Mouse (Mus musculus) mouse trophoblast stem cell (cell line): ENCODE measurements around the gene Kdm5a.

Experiments
- in situ Hi-C, 2 experiments: fragments of 300-500 bp; cut with MseI, MboI; formaldehyde crosslinking; loops; 2 replicates in 1 of 2; 3 replicates in 1 of 2; pipeline ENCODE4 v1.15.1; 2025

The Kdm5a gene

GRCm38 (mm10) chr6:120363688-120364522 lies at the start of gene Kdm5a, which contains the start of gene Ccdc77:
TSS of gene Kdm5a (plus strand) at chr6:120364124.
TSS of gene Ccdc77 (minus strand) at chr6:120364374.
- in situ Hi-C loops, result no loop called here

GRCm38 (mm10) chr6:120318303-120318940 lies 45.5 kb upstream of the Kdm5a start:
- in situ Hi-C loops, result no loop called here

GRCm38 (mm10) chr6:120319129-120319528 lies 44.8 kb upstream of the Kdm5a start:
- in situ Hi-C loops, result no loop called here

- in situ Hi-C loops, result no loop called here
Measured at GRCm38 (mm10) chr6:120320369-120320768, 43.6 kb upstream of the Kdm5a start.

GRCm38 (mm10) chr6:120324295-120324927 lies 39.5 kb upstream of the Kdm5a start:
- in situ Hi-C loops, result no loop called here

- in situ Hi-C loops, result no loop called here
Measured at GRCm38 (mm10) chr6:120332351-120332750, 31.6 kb upstream of the Kdm5a start.

GRCm38 (mm10) chr6:120343992-120344391 lies 19.9 kb upstream of the Kdm5a start:
- in situ Hi-C loops, result no loop called here

- in situ Hi-C loops, result no loop called here
Measured at GRCm38 (mm10) chr6:120349018-120349417, 14.9 kb upstream of the Kdm5a start.

GRCm38 (mm10) chr6:120356478-120356877 lies 7.4 kb upstream of the Kdm5a start:
- in situ Hi-C loops, result no loop called here

GRCm38 (mm10) chr6:120356951-120357945 lies 6.7 kb upstream of the Kdm5a start:
- in situ Hi-C loops, result no loop called here

- in situ Hi-C loops, result no loop called here
Measured at GRCm38 (mm10) chr6:120362124-120362523, 1.8 kb upstream of the Kdm5a start.

GRCm38 (mm10) chr6:120362774-120363687 lies 893 bp upstream of the Kdm5a start:
- in situ Hi-C loops, result no loop called here

GRCm38 (mm10) chr6:120364523-120364905 lies 590 bp downstream of the Kdm5a start:
- in situ Hi-C loops, result no loop called here

GRCm38 (mm10) chr6:120365051-120365450 lies 1.1 kb downstream of the Kdm5a start:
- in situ Hi-C loops, result no loop called here

- in situ Hi-C loops, result no loop called here
Measured at GRCm38 (mm10) chr6:120376736-120377135, 12.8 kb downstream of the Kdm5a start.

GRCm38 (mm10) chr6:120390054-120390453 lies 26.1 kb downstream of the Kdm5a start:
- in situ Hi-C loops, result no loop called here

- in situ Hi-C loops, result no loop called here
Measured at GRCm38 (mm10) chr6:120392811-120393210, 28.9 kb downstream of the Kdm5a start.

- in situ Hi-C loops, result no loop called here
Measured at GRCm38 (mm10) chr6:120395622-120396345, 31.9 kb downstream of the Kdm5a start.

GRCm38 (mm10) chr6:120403936-120404335 lies 40.0 kb downstream of the Kdm5a start:
- in situ Hi-C loops, result no loop called here

- in situ Hi-C loops, result no loop called here
Measured at GRCm38 (mm10) chr6:120438161-120438560, 74.2 kb downstream of the Kdm5a start.
